Mouse (Mus musculus) thymus, postnatal 14 days (tissue): ENCODE results near the gene 4921517D22Rik.
"Not testable (repeated sequence)": the region's sequence is repeated elsewhere in the genome, so short reads cannot be mapped to it uniquely, and the experiment has no call there.

Experiments
- DNase-seq: peaks from one replicate; pipeline ENCODE4 v3.0.0; 2021

4921517D22Rik gene

DNA sequence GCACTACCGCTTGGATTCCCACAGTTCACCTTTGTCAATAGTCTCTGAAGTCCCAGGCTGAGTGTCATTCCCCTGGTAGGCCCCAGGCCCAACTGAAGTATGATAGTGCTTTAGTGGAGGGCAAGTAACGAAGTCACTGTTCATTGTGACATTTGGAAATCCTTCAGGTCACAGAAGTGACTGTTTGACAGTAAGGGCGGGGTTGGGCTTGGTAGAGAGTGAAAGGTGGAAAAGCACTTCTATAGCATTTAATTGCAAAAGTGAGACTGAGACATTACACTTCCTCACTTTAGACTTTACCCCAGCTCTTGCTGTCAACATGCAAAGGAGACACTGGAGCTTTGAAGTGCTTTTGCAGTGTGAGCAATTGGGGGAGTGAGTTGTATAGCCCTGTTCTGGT lies at the start of gene 4921517D22Rik:
TSS of gene 4921517D22Rik (minus strand) at position 101 of the 400 bp plus-strand sequence.
- no peak for DNase-seq

DNA sequence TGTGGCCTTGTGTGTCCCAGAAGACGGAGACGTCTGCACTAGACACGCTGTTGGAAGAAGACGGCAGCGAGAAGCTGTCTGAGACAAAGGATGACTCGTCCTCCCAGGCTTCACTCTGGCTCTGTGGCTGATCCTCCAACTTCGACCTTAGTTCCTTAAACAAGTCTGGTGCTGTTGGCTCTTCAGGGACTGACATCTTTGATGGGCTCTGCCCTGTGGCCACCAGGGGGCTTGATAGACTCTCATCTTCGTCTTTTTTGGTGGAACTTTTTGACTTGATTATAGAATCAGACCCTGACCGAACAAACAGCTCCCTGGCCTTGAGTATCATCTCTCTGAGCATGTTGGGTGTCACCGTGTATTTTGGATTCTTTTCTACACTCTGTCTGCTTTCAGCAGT lies 47.8 kb upstream of the 4921517D22Rik start:
- DNase-seq, result peak; percentile 31

DNA sequence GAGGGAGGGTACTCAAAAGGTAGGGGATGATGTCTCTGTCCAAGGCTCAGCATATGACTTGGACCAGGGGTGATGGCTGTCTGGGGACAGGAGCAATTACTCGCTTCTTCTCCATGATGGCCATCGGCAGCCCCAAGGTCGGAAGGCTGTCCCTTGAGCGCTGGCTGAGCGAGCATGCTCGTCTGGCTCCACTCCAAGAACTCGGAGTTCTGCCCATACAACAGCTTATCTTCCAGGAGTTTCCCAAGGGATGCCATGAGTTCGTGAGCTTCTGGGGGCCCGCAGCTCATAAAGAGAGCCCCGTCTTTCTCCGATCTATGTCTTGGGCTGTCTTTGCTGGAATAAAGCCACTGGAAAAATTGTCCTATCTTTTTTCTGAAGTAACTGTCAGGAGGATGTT lies 47.2 kb upstream of the 4921517D22Rik start:
- DNase-seq, result no peak

DNA sequence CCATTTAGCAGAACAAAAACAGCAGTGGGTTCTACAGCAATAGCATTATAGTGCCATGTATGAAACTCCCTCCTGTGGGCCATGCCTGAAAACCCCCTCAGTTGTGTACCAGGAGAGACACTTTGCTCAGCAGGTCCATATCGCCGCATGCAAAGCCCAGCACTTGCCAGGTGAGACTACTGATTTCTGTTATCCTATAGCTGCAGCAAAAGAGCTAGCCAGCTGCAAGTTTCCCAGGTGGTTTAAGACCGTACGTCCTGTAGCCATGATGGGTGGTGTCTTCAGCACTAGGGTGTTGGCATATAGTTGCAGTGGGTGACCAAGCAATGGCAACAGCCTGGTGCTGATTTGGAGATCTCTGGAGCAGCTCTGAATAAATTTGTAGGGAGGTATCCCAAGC lies 45.5 kb upstream of the 4921517D22Rik start:
- no peak for DNase-seq

DNA sequence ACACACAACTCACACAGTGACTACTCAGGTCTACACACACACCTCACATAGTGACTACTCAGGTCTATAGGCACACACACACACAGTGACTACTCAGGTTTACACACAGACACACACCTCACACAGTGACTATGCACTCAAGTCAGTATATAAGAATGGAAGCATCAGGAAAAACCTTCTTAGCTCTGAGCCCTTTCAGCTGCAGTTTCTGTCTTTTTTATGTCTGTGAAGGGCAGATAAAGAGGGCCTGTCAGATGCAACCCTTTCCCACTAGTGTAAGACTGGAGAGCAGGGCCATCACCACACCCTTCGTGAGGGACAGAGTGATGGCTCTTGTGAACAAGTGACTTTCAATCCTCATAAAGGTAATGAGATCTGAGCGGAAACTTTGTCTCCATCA lies 44.5 kb upstream of the 4921517D22Rik start:
- DNase-seq, result no peak

DNA sequence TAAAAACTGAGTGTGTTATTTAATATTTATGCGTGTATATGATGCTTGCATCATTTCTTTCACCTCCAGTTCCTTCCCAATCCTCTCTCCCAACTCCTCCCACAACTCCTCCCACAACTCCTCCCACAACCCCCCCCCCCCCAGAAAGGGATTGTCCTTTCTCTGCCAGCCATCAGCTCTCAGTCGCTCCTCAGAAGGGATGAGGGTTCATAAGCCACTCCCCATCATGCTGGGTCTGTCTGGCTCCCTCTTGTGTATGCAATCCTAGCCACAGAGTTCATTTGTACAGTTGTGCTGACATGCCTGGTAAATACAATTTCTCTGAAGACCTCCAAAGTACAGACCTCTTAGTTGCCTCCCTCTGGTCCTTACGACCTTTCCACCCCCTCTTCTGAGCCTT lies 41.3 kb upstream of the 4921517D22Rik start:
- no peak for DNase-seq

DNA sequence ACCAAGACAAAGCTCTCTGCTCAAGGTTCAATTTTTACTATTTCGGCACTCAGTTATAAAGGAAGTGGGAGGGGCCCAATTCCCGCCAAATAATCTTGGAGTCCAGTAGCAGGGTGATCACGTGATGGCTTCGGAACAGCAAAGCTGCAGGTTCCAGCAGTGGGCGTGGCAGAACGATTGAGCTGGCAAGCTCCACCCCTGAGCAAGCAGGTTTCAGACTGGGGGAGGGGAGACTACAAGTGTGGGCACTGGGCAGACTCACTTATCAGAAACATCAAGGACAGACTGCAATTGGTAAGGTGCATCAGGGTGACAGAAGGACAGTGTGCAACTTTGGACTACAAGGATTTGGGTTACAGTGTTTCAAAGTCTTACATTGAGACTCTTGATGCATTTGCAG lies 40.4 kb upstream of the 4921517D22Rik start:
- DNase-seq, result not testable (repeated sequence)

DNA sequence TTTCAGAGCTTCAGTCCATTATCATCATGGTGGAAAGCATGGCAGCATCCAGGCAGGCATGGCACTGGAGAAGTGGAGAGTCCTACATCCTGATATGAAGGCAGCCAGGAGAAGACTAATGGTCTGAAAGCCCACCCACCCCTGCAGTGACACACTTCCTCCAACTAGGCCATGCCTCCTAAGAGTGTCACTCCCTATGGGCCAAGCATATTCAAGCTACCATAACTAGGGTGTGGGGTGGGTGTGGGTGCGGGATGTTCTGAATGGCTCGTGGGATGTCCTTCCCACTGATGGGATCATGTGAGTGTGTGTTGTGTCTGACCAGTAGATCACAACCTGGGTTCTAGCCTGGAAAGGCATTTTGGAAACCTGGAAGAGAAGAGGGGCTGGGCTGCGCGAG lies 40.0 kb upstream of the 4921517D22Rik start:
- DNase-seq, result no peak

DNA sequence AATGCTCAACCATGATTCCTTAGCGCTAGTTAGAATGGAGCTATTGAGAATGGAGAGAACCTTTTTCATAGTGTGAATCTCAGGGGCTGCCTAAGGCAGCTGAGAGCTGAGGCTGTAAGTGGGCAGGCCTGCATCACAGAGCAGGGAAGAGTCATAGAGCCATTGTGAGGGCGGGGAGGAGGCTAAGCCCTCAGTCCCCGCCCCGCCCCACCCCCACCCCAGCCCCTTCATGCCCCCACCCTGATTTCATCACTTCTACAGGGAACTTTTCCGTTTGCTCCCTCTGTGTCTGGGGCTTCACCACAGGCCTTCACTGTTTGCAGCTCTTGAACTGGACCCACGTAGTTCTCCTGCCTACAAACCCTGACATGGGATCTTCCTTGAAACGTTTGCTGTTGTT lies 37.7 kb upstream of the 4921517D22Rik start, which contains the start of gene Spata31d1d:
TSS of gene Spata31d1d (minus strand) at position 101 of the 400 bp plus-strand sequence.
- no peak for DNase-seq

DNA sequence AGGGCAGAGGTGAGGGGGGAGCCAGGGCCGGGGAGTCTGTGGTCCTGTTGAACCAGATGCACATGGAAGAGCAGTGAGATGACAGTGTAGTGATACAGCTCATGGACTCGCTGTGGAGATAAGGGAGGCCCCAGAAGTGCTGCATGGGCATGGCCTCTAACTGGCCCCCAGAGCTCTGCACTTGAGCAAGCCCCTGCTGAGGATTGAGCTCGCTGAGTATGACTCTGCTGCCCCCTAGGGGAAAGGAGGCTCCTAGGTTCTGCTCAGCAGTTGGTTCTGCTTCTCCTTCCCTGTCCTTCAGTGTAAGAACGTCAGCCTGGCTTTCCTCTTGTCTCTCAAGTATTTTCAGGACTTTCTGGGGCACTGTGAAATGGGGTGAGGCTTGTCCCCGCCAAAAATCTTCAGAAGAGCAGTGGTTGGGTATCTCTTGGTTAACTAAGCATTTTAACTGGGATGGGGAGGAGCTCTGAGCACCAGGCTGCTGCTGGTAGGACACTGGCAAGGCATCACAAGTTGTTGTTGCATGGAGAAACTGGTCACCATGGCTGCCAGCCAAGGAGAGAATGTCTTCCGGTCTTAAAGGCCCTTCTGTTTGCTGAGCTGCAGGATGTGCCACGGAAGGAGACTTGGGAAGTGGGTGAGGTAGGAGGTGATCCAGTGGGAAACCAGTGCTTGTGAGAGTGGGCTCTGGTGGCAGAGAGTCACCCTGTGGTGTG lies 34.6 kb upstream of the 4921517D22Rik start:
- peak; percentile 83 for DNase-seq

DNA sequence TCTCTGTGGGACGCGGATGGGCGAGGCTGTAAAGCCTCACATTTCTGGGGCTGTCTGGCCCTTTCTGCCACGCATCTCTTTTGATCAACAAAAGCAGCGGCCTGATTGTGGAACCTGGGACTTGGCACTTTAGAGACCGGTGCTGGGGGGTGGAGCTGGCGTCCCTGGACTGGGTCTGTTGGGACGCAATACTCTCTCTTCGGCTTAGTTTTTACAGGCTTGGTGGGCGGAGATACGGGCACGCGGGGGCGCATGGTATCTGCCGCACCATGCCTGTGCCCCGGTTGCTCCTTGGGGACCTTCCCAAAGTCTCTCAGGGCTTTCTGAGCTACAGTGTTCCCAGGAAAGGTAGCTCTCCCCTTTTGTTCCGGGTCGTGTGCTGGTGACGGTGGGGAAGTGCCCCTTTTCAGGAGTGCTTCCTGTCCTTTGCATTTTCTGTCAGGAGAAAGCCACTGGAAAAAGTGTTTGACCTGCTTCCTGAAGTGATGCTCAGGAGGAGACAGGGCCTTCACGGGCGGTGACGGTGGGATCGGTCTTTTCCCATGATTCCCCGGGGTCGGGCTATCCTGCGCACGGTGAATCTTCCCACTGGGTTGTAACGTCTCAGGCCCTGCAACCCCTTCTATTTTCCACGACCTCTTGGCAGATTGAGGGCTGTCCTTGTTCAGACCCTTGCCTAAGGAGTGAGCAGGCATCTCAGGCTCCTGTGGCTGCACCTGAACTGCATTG lies 32.4 kb upstream of the 4921517D22Rik start:
- DNase-seq, result no peak

DNA sequence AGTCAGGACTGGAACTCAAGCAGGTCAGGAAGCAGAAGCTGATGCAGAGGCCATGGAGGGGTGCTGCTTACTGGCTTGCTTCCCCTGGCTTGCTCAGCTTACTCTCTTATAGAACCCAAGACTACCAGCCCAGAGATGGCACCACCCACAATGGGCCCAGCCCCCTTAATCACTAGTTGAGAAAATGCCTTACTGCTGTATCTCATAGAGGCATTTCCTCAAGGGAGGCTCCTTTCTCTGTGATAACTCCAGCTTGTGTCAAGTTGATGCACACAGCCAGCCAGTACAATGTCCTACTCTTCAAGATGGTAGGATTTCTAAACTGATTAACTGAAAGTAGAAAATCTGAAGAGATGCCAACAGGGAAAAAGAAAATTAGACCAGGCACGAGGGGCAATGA lies 28.2 kb upstream of the 4921517D22Rik start:
- not testable (repeated sequence) for DNase-seq

DNA sequence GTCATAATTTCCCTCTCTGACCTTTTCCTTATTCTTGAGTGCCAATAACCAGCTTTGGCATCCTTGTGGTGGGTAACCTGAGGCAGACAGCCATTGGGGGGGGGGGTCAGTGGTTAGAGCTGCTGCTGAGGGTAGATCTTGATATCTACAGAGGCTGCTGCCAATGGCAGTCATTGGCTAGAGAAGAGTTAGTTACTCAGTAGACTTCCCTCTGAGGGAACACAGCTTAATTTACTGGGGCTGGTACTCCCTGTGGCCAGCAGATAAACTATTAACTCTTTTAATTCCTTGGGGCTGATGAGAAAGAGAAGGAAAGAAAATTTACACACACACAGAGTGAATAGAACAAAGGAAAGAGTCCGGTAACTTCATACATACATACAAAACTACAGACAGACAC lies 25.6 kb upstream of the 4921517D22Rik start:
- no peak for DNase-seq

DNA sequence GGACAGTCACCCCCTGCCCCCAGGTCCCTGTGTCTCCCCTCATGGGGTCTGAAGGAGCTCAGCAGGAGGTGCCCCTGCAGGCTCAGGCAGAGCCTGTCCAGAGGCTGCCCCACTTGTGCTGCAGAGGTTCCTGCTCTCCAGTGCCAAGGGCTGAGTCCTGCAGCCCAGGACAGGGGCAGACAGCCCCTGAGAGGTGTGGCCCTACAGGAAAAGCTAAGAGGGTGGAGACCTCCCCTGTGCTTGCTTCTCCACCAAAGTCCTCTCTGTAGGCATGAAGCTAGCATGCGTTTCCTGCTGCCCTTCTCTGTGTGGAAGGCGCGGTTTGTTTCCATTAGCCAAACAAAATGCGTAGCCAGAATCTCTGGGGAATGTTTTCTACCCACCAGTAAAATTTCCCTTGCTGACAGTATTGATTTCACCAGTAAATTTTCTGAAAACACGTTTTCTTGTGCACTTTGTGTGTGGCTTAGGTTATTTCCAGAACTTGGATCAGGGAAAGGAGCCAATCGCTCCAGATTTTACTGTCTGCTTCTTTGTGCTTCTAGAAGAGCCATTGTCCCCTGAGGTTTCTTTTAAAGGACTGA lies 25.0 kb upstream of the 4921517D22Rik start:
- not testable (repeated sequence) for DNase-seq

DNA sequence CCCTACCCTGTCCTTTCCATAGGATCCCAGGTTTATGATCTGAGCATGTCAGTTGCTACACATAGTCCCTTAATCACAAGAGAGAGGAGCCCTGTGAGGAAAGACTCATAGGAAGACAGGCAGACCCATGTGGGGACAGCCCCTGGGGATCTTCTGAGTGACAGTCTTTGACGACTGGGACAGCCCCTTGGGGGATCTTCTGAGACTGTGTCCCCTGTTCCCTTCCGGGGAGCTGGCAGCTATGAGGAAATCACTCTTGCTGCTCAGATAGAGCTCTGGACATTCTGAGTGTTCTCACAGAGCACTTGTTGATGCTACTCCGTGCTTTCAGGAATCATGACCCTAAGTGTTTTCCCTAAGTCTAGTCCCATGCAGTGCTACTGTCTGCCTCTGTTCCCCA lies 19.8 kb upstream of the 4921517D22Rik start:
- no peak for DNase-seq

DNA sequence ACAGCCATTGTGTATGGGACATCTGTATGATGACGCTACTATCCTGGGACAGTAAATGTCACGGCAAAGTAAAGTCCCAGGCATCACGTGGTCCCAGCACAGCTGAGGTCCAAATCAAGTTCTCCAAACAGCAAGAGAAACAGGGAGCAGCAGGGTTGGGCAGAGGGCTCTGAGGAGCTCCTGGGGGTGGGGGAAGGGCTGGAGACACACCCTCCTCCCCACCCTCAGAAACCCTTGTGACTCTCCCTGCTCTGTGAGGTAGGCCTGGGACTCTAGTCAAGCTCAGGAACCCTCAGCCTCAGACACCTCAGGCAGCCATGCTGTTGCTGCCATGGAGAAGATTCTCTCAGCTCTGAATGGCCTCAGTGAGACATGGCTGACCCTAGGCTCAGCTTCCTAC lies 18.1 kb upstream of the 4921517D22Rik start, which contains the start of gene Spata31d1b:
TSS of gene Spata31d1b (plus strand) at position 301 of the 400 bp plus-strand sequence.
- not testable (repeated sequence) for DNase-seq

DNA sequence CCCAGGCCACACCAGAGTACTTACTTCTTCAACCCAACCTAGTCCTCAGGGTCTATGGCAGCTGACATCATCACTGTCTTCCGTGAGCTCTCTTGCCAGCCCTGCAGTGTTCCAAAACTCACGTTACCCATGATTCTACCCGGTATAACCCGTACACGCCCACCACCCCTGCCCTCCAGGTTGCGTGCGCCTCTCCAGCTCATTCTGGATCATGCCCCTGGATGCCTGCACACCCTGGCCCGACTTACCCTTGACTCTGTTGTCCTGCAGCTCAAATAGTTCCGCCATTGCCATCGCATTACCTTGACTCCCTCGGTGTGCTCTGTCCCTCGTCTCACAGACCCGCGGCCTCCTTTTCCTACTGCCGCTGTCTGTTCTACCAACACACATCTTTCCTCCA lies 16.3 kb upstream of the 4921517D22Rik start, which contains the start of gene Spata31d1a:
TSS of gene Spata31d1a (minus strand) at position 101 of the 400 bp plus-strand sequence.
- no peak for DNase-seq

DNA sequence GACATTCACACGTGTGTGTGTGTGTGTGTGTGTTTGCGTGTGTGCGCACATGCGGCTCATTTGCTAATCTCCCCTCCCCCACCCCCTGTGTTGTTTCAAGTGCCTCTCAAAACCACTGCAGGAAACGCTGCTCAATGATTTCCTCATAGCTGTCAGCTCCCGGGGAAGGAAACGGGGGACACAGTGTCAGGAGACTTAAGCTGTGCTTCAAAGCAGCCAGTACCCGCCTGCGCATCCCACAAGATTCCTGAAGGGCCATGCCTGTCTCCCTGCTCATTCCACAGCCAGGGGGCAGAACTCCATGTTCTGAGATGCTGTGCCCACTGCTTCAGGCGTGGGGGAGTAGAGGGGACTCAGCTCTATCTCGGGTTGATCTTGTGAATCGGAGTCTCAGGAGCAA lies 10.7 kb upstream of the 4921517D22Rik start:
- DNase-seq, result peak; percentile 29

DNA sequence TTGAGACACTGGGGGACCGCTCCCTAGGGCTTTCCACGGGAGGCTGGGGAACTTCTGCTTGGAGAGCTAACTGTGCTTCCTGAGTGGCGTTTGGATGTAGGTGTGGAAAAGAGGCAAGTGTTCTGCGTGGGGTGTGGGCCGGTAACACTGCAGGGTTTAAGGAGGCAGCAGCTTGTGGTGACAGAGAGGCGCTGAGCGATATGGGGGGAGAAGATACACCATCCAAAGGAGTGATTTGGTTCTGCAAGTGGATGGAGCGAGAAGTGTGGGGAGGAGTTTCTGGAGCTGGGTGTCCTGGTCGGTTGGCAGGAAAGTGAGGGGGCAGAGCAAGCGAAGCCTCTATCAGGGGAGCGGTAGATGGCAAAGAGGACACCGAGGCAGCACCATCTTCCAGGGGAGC lies 9.6 kb upstream of the 4921517D22Rik start:
- DNase-seq, result no peak

DNA sequence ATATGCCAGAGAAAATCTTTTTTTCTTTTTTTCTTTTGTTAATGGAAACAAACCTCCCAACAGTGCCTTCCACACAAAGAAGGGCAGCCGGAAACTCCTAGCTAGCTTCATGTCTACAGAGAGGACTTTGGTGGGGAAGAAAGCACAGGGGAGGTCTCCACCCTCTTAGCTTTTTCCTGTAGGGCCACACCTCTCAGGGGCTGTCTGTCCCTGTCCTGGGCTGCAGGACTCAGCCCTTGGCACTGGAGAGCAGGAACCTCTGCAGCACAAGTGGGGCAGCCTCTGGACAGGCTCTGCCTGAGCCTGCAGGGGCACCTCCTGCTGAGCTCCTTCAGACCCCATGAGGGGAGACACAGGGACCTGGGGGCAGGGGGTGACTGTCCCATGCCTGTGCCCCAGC lies 6.2 kb upstream of the 4921517D22Rik start:
- DNase-seq, result not testable (repeated sequence)

DNA sequence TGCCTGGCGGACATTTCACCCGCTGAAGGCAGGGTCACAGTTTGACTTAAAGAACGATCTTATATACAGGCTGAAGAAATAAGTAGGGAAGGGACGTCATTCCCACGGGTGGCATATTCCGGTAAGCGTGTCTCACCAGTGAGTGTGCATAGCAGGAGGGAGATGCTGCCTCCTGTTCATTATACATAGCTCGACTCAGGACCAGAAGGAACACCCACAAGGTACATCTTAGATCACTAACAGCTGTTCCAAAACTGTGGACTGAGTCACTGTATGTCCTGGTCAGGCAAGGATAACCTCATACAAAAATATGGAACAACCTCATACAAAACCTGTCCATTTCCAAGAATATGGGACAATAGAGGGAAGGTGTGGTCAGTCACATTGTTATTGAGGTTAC lies 5.2 kb upstream of the 4921517D22Rik start:
- no peak for DNase-seq

DNA sequence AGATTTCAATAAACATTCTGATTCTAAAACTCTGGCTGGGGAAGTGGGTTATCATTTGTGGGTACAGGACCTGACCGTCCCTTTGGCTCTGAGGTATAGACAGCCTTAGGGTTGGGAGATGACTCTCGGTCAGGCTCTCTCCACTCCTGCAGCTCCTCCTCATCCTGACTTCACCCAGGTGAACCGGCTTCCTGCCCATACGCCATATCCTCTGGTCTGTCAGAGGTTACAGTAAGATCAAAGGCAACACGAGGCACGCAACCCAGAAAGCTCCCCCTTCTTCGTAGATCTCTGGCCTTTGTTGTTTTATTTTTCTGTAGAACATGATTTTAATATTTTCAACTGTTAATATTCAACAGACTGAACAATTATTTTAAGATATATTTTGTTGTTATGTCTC lies 1.9 kb upstream of the 4921517D22Rik start:
- DNase-seq, result peak; percentile 35

DNA sequence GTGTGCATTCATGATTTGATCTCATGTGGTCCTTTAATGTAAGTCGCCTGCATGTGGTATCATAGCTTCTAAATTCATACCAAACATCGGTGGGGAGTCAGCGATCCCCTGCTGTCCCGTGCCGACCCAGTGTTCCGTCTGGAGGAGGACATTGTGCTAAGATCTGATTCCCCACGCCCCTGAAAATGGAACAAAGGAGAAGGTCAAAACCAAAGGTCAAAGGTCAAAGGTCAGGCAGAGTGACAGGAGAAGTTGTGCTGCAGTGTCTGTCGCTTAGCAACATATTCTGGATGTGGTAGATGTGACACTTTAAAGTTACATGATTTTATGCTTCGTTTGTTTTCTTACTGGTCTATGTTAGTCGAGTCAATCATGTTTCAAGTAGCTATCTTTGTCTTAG lies 2.4 kb downstream of the 4921517D22Rik start:
- DNase-seq, result no peak

DNA sequence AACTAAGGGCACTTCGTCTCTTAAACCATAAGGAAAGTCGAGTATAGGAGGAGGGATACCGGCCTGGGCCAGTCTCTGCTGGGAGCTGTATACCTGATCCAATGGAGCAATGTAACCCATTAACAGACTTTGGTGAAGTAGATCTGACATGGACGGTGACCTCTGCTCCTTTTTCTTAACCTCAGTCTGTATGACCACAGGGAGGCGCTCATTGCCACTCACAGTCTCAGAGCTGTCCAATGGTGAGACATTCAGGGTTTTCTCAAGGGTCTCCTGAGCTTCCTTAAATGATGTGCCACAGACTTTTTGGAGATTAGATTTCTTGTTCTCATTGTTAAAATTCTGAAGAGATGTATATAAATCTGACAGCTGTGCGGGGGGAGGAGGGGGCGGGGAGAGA lies 3.3 kb downstream of the 4921517D22Rik start:
- no peak for DNase-seq
